Mouse (Mus musculus) MN1 (cell line): ENCODE results near the gene Asb14.

Experiments
- DNase-seq: peaks from one replicate; pipeline ENCODE4 v3.0.0-alpha.2; 2016; ENCODE audit warnings: low spot score

Asb14 gene

DNA sequence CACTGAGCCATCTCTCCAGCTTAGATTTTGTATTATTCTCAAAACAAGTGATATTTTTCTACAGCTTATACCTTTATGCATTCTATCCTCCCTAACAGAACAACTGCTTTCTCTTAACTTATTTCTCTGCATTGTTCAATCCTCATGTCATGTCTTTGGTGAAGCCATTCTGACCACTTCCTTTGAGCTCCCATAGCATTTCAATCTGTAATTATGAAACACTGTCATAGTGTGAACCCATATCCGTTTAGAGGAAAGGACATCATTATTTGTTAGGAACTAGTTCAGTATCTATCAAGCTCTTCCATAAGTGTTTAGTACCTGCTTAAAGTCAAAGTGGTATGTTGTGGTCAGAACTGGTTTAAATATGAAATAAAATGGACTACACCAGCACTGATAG lies 66.2 kb downstream of the Asb14 start:
- no peak for DNase-seq
